Comparison of ENCODE assay signal across 11 mouse cellular contexts in the genomic region with DNA sequence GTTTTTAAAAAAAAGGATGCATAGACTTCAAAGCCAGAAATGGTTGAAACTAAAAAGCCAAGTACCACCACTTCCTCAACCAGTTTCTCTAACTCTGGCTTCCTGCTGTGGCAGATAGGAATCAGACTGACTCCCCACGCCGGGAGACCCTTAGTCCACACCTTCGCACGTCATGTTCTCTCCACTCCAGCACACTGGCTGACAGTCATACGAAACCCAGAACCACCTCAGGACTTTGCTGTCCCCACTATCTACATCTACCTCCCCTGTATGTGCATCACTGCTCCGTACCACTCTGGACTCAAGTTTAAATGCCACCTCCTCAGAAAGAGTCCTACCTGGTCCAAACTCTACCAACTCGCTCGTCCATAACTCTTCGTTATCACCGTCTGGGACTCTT. TPM values are rescaled to one million over a fixed set of nuclear protein-coding genes. Genes with fewer than 3 reads are reported as not detected.
A peak's percentile ranks its signal among the peaks of the same experiment; 100 is the strongest.
DNase-seq lines count a peak whose midpoint lies in the region; ATAC-seq and TF ChIP-seq lines count a peak whose summit lies in the region.
"Had no signal": no experiment of that assay in that cellular context is flagged by ENCODE, and none has a peak within 500 bp of the region (broad histone marks: within the 10 kb centered on the region; RNA-seq: fewer than 3 reads in every experiment).

No protein-coding gene starts in this region.

- no peaks in the 10 kb centered on the region for H3K9me3 ChIP-seq in heart, embryonic 11.5 days (replicated peaks; ENCODE audit: control insufficient read depth, low read length)
- H3K9me3 ChIP-seq in limb, embryonic 14.5 days (ENCODE audit: control insufficient read depth, low read length): no peaks in the 10 kb centered on the region

- no peak for TF ChIP-seq CTCF in thymus, adult 2 months (IDR thresholded peaks at IDR 0.05; ENCODE audit: borderline replicate concordance, control insufficient read depth, extremely low read depth, insufficient read depth, low read length, poor library complexity)

- no peak for ATAC-seq in heart, embryonic 11.5 days (replicated peaks; ENCODE audit: insufficient number of reproducible peaks, low FRiP score, low TSS enrichment)
- no peak for ATAC-seq in limb, embryonic 14.5 days (ENCODE audit: low FRiP score, low read depth)

- no peak overlapping the region for H3K27ac ChIP-seq in heart, embryonic 11.5 days (ENCODE audit: low read depth, low read length)
- peak overlapping the region; percentile 85 for H3K27ac ChIP-seq in thymus, adult 2 months (ENCODE audit: control insufficient read depth, insufficient read depth, low read length)
- no peak overlapping the region for H3K27ac ChIP-seq in limb, embryonic 14.5 days (replicated peaks; ENCODE audit: low read depth, low read length)

- H3K27me3 ChIP-seq in heart, embryonic 11.5 days (ENCODE audit: control insufficient read depth, insufficient read depth, low read length): no peaks in the 10 kb centered on the region
- no peaks in the 10 kb centered on the region for H3K27me3 ChIP-seq in thymus, adult 2 months (ENCODE audit: control insufficient read depth, insufficient read depth, low read length)
- no peaks in the 10 kb centered on the region for H3K27me3 ChIP-seq in limb, embryonic 14.5 days (ENCODE audit: control insufficient read depth, insufficient read depth, low read length)

- peak overlapping the region; percentile 69 for H3K4me2 ChIP-seq in heart, embryonic 11.5 days
- peak overlapping the region; percentile 55; the same call in 1 of the 2 replicates for H3K4me2 ChIP-seq in limb, embryonic 14.5 days (replicated peaks; ENCODE audit: low read depth, low read length, severe bottlenecking)

- H3K4me3 ChIP-seq in heart, embryonic 11.5 days (ENCODE audit: low read depth, low read length): peak overlapping the region; percentile 54; the same call in 1 of the 2 replicates
- no peak overlapping the region for H3K4me3 ChIP-seq in thymus, adult 2 months (ENCODE audit: control insufficient read depth, insufficient read depth, low read length)
- no peak overlapping the region for H3K4me3 ChIP-seq in limb, embryonic 14.5 days (replicated peaks; ENCODE audit: low read length)

- no peak for DNase-seq in heart, postnatal 4 days
- no peak for DNase-seq in thymus, adult 2 months
- DNase-seq in thymus, adult 18-20 months: no peak
- no peak for DNase-seq in limb, embryonic 14.5 days (ENCODE audit: low spot score)
- no peak for DNase-seq in frontal cortex, postnatal 25 days (ENCODE audit: low spot score in 2 of 2)
- DNase-seq in adrenal gland, adult 2 months: no peak
- no peak for DNase-seq in frontal cortex, postnatal 14 days (ENCODE audit: low spot score in 2 of 2)
- DNase-seq: gastrocnemius, postnatal 25 days had no signal

- H3K4me1 ChIP-seq in heart, embryonic 11.5 days (ENCODE audit: control insufficient read depth, insufficient read depth, low read length): peaks cover 6% of the 10 kb centered on the region; the same call in 1 of the 2 replicates
- H3K4me1 ChIP-seq in thymus, adult 2 months (replicated peaks; ENCODE audit: control insufficient read depth, insufficient read depth, low read length): peaks cover 34% of the 10 kb centered on the region
- H3K4me1 ChIP-seq in limb, embryonic 14.5 days (ENCODE audit: control insufficient read depth, insufficient read depth, low read length): 0 out of 2 replicates have a peak, but pooled peaks cover 2% of the 10 kb centered on the region

- WGBS in heart, embryonic 11.5 days (ENCODE audit: insufficient replicate concordance): 54% methylated on average over 10 of the region's 10 CpGs
- 39% methylated on average over 10 of the region's 10 CpGs for WGBS in thymus, adult 2 months
- WGBS in limb, embryonic 14.5 days: 90% methylated on average over 10 of the region's 10 CpGs

- H3K9ac ChIP-seq in heart, embryonic 11.5 days (ENCODE audit: low read depth, low read length): no peak overlapping the region
- no peak overlapping the region for H3K9ac ChIP-seq in limb, embryonic 14.5 days (ENCODE audit: low read depth, low read length, severe bottlenecking)

- H3K36me3 ChIP-seq in heart, embryonic 11.5 days (ENCODE audit: control insufficient read depth, insufficient read depth, low read length): no peaks in the 10 kb centered on the region
- H3K36me3 ChIP-seq in thymus, adult 2 months (ENCODE audit: control insufficient read depth, insufficient read depth, low read length): no peaks in the 10 kb centered on the region
- no peaks in the 10 kb centered on the region for H3K36me3 ChIP-seq in limb, embryonic 14.5 days (ENCODE audit: control insufficient read depth, insufficient read depth, low read length)

- no peak for TF ChIP-seq POLR2A in thymus, adult 2 months (IDR thresholded peaks at IDR 0.05; ENCODE audit: control insufficient read depth, extremely low read depth, insufficient read depth, low read length, poor library complexity)
- TF ChIP-seq POLR2A in limb, embryonic 14.5 days (IDR thresholded peaks at IDR 0.05; ENCODE audit: borderline replicate concordance, extremely low read depth, insufficient read depth, insufficient read length): no peak

RNA-seq across cellular contexts. Expression of gene Foxp3, which starts 1.0 kb away (rescaled TPM):
- polyA plus RNA-seq in heart, embryonic 11.5 days (2014; fragmentation: Nextera tagmentation; extraction: Ambion mirVana): 0.07 TPM in 1 of 2 replicates, not detected in the other
- total RNA-seq in heart, postnatal 4 days (2021): not detected
- polyA plus RNA-seq in thymus, adult 2 months (2012; rRNA removed): 7.7 and 10.3 TPM in 2 replicates
- polyA plus RNA-seq in limb, embryonic 14.5 days (2012; rRNA removed): 0.03 and 0.04 TPM in 2 replicates
- not detected in 2 replicates for polyA plus RNA-seq in limb, embryonic 14.5 days (2014; fragmentation: Nextera tagmentation; extraction: Ambion mirVana)
- total RNA-seq in adrenal gland, adult 2 months (2021): not detected
- 0.06 and 0.18 TPM in 2 replicates for polyA plus RNA-seq in adrenal gland, adult 2 months (2012; rRNA removed)

RNA-seq across cellular contexts. Expression of gene Ppp1r3f, which starts 1.6 kb away (rescaled TPM):
- polyA plus RNA-seq in heart, embryonic 11.5 days (2014; fragmentation: Nextera tagmentation; extraction: Ambion mirVana): 1.1 and 1.6 TPM in 2 replicates
- total RNA-seq in heart, postnatal 4 days (2021): 1 to 10 TPM; 2.7 to 2.8 TPM
- polyA plus RNA-seq in thymus, adult 2 months (2012; rRNA removed): 5.5 and 5.8 TPM in 2 replicates
- 6.0 and 6.4 TPM in 2 replicates for polyA plus RNA-seq in limb, embryonic 14.5 days (2012; rRNA removed)
- 1.4 and 1.5 TPM in 2 replicates for polyA plus RNA-seq in limb, embryonic 14.5 days (2014; fragmentation: Nextera tagmentation; extraction: Ambion mirVana)
- 1 to 10 TPM; 2.6 to 4.5 TPM for total RNA-seq in adrenal gland, adult 2 months (2021)
- polyA plus RNA-seq in adrenal gland, adult 2 months (2012; rRNA removed): 5.0 and 6.2 TPM in 2 replicates

RNA-seq across cellular contexts. Expression of gene Ccdc22, which starts 32.9 kb away (rescaled TPM):
- 17.4 and 18.7 TPM in 2 replicates for polyA plus RNA-seq in heart, embryonic 11.5 days (2014; fragmentation: Nextera tagmentation; extraction: Ambion mirVana)
- 10 to 100 TPM; 12.1 to 12.7 TPM for total RNA-seq in heart, postnatal 4 days (2021)
- polyA plus RNA-seq in thymus, adult 2 months (2012; rRNA removed): 34.1 and 35.7 TPM in 2 replicates
- polyA plus RNA-seq in limb, embryonic 14.5 days (2012; rRNA removed): 23.5 and 26.8 TPM in 2 replicates
- polyA plus RNA-seq in limb, embryonic 14.5 days (2014; fragmentation: Nextera tagmentation; extraction: Ambion mirVana): 27.1 and 27.2 TPM in 2 replicates
- total RNA-seq in adrenal gland, adult 2 months (2021): 10 to 100 TPM; 21.3 to 22.4 TPM
- 21.6 and 24.0 TPM in 2 replicates for polyA plus RNA-seq in adrenal gland, adult 2 months (2012; rRNA removed)

RNA-seq across cellular contexts. Expression of gene Cacna1f, which starts 34.4 kb away (rescaled TPM):
- not detected in 2 replicates for polyA plus RNA-seq in heart, embryonic 11.5 days (2014; fragmentation: Nextera tagmentation; extraction: Ambion mirVana)
- not detected for total RNA-seq in heart, postnatal 4 days (2021)
- polyA plus RNA-seq in thymus, adult 2 months (2012; rRNA removed): 0.04 and 0.12 TPM in 2 replicates
- polyA plus RNA-seq in limb, embryonic 14.5 days (2012; rRNA removed): 0.04 TPM in 1 of 2 replicates, not detected in the other
- 0.04 TPM in 2 replicates for polyA plus RNA-seq in limb, embryonic 14.5 days (2014; fragmentation: Nextera tagmentation; extraction: Ambion mirVana)
- under 1 TPM in 1 of 2 experiments, not detected in 1; 0.07 TPM for total RNA-seq in adrenal gland, adult 2 months (2021)
- polyA plus RNA-seq in adrenal gland, adult 2 months (2012; rRNA removed): 0.06 TPM in 1 of 2 replicates, not detected in the other
- total RNA-seq: gastrocnemius, postnatal 25 days had no signal
- polyA plus RNA-seq: C2C12; limb, embryonic 11.5 days had no signal
